In the genomic region with DNA sequence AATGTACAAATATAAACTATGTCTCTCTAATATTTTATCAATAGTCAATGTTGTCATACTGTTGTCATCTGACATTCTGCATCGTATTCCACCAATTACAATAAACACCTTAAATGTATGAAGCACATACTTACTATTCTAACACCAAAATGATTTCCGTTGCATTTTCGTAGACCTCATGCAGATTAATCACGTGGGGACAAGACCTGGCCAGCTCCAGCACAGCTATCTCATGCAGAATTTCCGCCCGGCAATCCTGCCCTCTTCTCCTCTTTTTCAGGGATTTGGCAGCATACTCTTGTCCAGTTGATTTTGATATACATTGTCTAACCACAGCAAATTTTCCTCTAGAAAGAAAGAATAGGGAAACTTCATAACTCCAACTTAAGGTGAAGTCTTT, we compare ENCODE assay signal across 27 mouse cellular contexts.
"Had no signal": no experiment of that assay in that cellular context is flagged by ENCODE, and none has a peak within 500 bp of the region (broad histone marks: within the 10 kb centered on the region; RNA-seq: fewer than 3 reads in every experiment).

No protein-coding gene starts in this region.

- H3K27ac ChIP-seq: embryonic facial prominence, embryonic 10.5 days; embryonic facial prominence, embryonic 12.5 days; embryonic facial prominence, embryonic 13.5 days; embryonic facial prominence, embryonic 15.5 days; forebrain, embryonic 10.5 days; forebrain, embryonic 12.5 days; forebrain, embryonic 13.5 days; forebrain, embryonic 15.5 days; gastrocnemius, adult 2 months; heart, adult 2 months had no signal

- H3K9ac ChIP-seq: embryonic facial prominence, embryonic 12.5 days; embryonic facial prominence, embryonic 13.5 days; embryonic facial prominence, embryonic 15.5 days; forebrain, embryonic 12.5 days; forebrain, embryonic 13.5 days; forebrain, embryonic 15.5 days; forebrain, postnatal 0 days had no signal

- H3K4me2 ChIP-seq: embryonic facial prominence, embryonic 12.5 days; embryonic facial prominence, embryonic 13.5 days; embryonic facial prominence, embryonic 15.5 days; forebrain, embryonic 12.5 days; forebrain, embryonic 13.5 days; forebrain, embryonic 15.5 days had no signal

- H3K36me3 ChIP-seq: embryonic facial prominence, embryonic 10.5 days; embryonic facial prominence, embryonic 12.5 days; embryonic facial prominence, embryonic 15.5 days; forebrain, embryonic 10.5 days; forebrain, embryonic 12.5 days; forebrain, embryonic 15.5 days had no signal

- H3K27me3 ChIP-seq: embryonic facial prominence, embryonic 12.5 days; embryonic facial prominence, embryonic 13.5 days; embryonic facial prominence, embryonic 15.5 days; forebrain, embryonic 12.5 days; forebrain, embryonic 13.5 days; forebrain, embryonic 15.5 days had no signal

- H3K4me3 ChIP-seq: embryonic facial prominence, embryonic 10.5 days; embryonic facial prominence, embryonic 12.5 days; embryonic facial prominence, embryonic 13.5 days; embryonic facial prominence, embryonic 15.5 days; erythroblast, embryonic 14.5 days; forebrain, embryonic 10.5 days; forebrain, embryonic 12.5 days; forebrain, embryonic 13.5 days; forebrain, embryonic 15.5 days; gastrocnemius, adult 2 months; heart, adult 2 months had no signal

- ATAC-seq: forebrain, embryonic 13.5 days; forebrain, embryonic 14.5 days; forebrain, embryonic 15.5 days; forebrain, embryonic 16.5 days; forebrain, postnatal 0 days had no signal

- H3K9me3 ChIP-seq: embryonic facial prominence, embryonic 10.5 days; embryonic facial prominence, embryonic 12.5 days; embryonic facial prominence, embryonic 13.5 days; embryonic facial prominence, embryonic 15.5 days; forebrain, embryonic 10.5 days; forebrain, embryonic 12.5 days; forebrain, embryonic 13.5 days; forebrain, embryonic 15.5 days had no signal

- DNase-seq: cerebellum, adult 9-10 months; cerebellum, adult 9-11 months; cerebellum, postnatal 10 days; cerebellum, postnatal 14 days; cerebellum, postnatal 25 days; cerebellum, postnatal 36 days; embryo, embryonic 11 days; forebrain, postnatal 0 days; gastrocnemius, adult 2 months; gastrocnemius, postnatal 10 days; gastrocnemius, postnatal 14 days; gastrocnemius, postnatal 25 days; gastrocnemius, postnatal 36 days; heart, adult 11 months; heart, adult 18-20 months; heart, adult 2 months had no signal

- H3K4me1 ChIP-seq: embryonic facial prominence, embryonic 10.5 days; embryonic facial prominence, embryonic 12.5 days; embryonic facial prominence, embryonic 15.5 days; forebrain, embryonic 12.5 days; forebrain, embryonic 13.5 days; forebrain, embryonic 15.5 days had no signal
